Mouse (Mus musculus) E14TG2a.4 (cell line): Measurements from ENCODE around the gene Gmds.

ENCODE experiments used
- H3K27me3 ChIP-seq: 2 replicates; pipeline ENCODE4 v1.6.1; 2014; ENCODE audit warnings: low read length, control low read depth; ENCODE audit not compliant: insufficient read depth
- H3K36me3 ChIP-seq: 2 replicates; pipeline ENCODE4 v1.6.1; 2014; ENCODE audit warnings: low read length, control low read depth; ENCODE audit not compliant: insufficient read depth
- H3K4me1 ChIP-seq: replicated peaks from 2 replicates; pipeline ENCODE4 v1.6.1; 2014; ENCODE audit warnings: low read depth, low read length, control low read depth
- H3K4me3 ChIP-seq: replicated peaks from 2 replicates; pipeline ENCODE4 v1.5.1; 2014; ENCODE audit warnings: mild to moderate bottlenecking, low read length
- H3K9me3 ChIP-seq: 2 replicates; pipeline ENCODE4 v1.6.1; 2014; ENCODE audit warnings: low read length, control low read depth
- CTCF ChIP-seq: conservative IDR thresholded peaks from 2 replicates; pipeline ENCODE4 v1.5.1; 2014; ENCODE audit warnings: low read length
- NANOG ChIP-seq: IDR thresholded peaks from 2 replicates; pipeline ENCODE4 v1.6.1; 2014; ENCODE audit warnings: borderline replicate concordance, low read length, mixed read lengths
- POU5F1 ChIP-seq: IDR thresholded peaks from 2 replicates; pipeline ENCODE4 v1.6.1; 2014; ENCODE audit warnings: low read length, borderline replicate concordance

The Gmds gene

GRCm38 (mm10) chr13:32236269-32236678 lies 102.3 kb downstream of the Gmds start:
- Histone ChIP-seq H3K9me3 (no peaks in the 10 kb centered on the region), H3K36me3 (no peaks in the 10 kb centered on the region), H3K4me3 (no peak overlapping the region), H3K4me1 (no peaks in the 10 kb centered on the region), H3K27me3 (no peaks in the 10 kb centered on the region)
- TF ChIP-seq CTCF (no peak), POU5F1 (no peak), NANOG (no peak)

GRCm38 (mm10) chr13:32235046-32235445 lies 103.5 kb downstream of the Gmds start:
- Histone ChIP-seq H3K9me3 (no peaks in the 10 kb centered on the region), H3K4me1 (no peaks in the 10 kb centered on the region), H3K36me3 (no peaks in the 10 kb centered on the region), H3K27me3 (no peaks in the 10 kb centered on the region), H3K4me3 (no peak overlapping the region)
- TF ChIP-seq CTCF: no peak
- no peak for TF ChIP-seq POU5F1
- no peak for TF ChIP-seq NANOG

- no peaks in the 10 kb centered on the region for H3K27me3 ChIP-seq
- no peaks in the 10 kb centered on the region for H3K9me3 ChIP-seq
- H3K36me3 ChIP-seq: no peaks in the 10 kb centered on the region
- H3K4me1 ChIP-seq: no peaks in the 10 kb centered on the region
- no peak for TF ChIP-seq NANOG
- no peak for TF ChIP-seq POU5F1
- TF ChIP-seq CTCF: no peak
- H3K4me3 ChIP-seq: no peak overlapping the region
These were observed 104.5 kb downstream of the Gmds start for GRCm38 (mm10) chr13:32234019-32234418.

GRCm38 (mm10) chr13:32232391-32232790 lies 106.1 kb downstream of the Gmds start:
- TF ChIP-seq CTCF: no peak
- TF ChIP-seq POU5F1: no peak
- TF ChIP-seq NANOG: no peak
- Histone ChIP-seq H3K36me3 (no peaks in the 10 kb centered on the region), H3K4me3 (no peak overlapping the region), H3K9me3 (no peaks in the 10 kb centered on the region), H3K4me1 (no peaks in the 10 kb centered on the region), H3K27me3 (no peaks in the 10 kb centered on the region)

- TF ChIP-seq CTCF: no peak
- Histone ChIP-seq H3K36me3 (no peaks in the 10 kb centered on the region), H3K27me3 (no peaks in the 10 kb centered on the region), H3K4me3 (no peak overlapping the region), H3K4me1 (no peaks in the 10 kb centered on the region), H3K9me3 (no peaks in the 10 kb centered on the region)
These were observed 106.6 kb downstream of the Gmds start for GRCm38 (mm10) chr13:32231956-32232355.

GRCm38 (mm10) chr13:32227874-32228562 lies 110.5 kb downstream of the Gmds start:
- Histone ChIP-seq H3K4me1 (no peaks in the 10 kb centered on the region), H3K36me3 (no peaks in the 10 kb centered on the region), H3K4me3 (no peak overlapping the region), H3K9me3 (no peaks in the 10 kb centered on the region), H3K27me3 (no peaks in the 10 kb centered on the region)
- TF ChIP-seq CTCF (no peak), POU5F1 (no peak), NANOG (no peak)

- Histone ChIP-seq H3K4me3 (no peak overlapping the region), H3K27me3 (no peaks in the 10 kb centered on the region), H3K36me3 (no peaks in the 10 kb centered on the region), H3K4me1 (no peaks in the 10 kb centered on the region), H3K9me3 (no peaks in the 10 kb centered on the region)
- TF ChIP-seq CTCF (no peak), POU5F1 (no peak), NANOG (no peak)
These were observed 120.9 kb downstream of the Gmds start for GRCm38 (mm10) chr13:32217647-32218046.

- H3K9me3 ChIP-seq: no peaks in the 10 kb centered on the region
- H3K4me1 ChIP-seq: no peaks in the 10 kb centered on the region
- TF ChIP-seq POU5F1 (no peak), CTCF (peak; percentile 57), NANOG (no peak)
- no peaks in the 10 kb centered on the region for H3K36me3 ChIP-seq
- no peaks in the 10 kb centered on the region for H3K27me3 ChIP-seq
- no peak overlapping the region for H3K4me3 ChIP-seq
These were observed 124.7 kb downstream of the Gmds start for GRCm38 (mm10) chr13:32213702-32214452.

- Histone ChIP-seq H3K4me3 (no peak overlapping the region), H3K9me3 (no peaks in the 10 kb centered on the region), H3K4me1 (no peaks in the 10 kb centered on the region), H3K27me3 (no peaks in the 10 kb centered on the region), H3K36me3 (no peaks in the 10 kb centered on the region)
- TF ChIP-seq POU5F1 (no peak), NANOG (no peak), CTCF (no peak)
These were observed 126.4 kb downstream of the Gmds start for GRCm38 (mm10) chr13:32212125-32212524.
